In genomic region chr9:119780901-119781300, GRCm38 (mm10) we compare ENCODE assay signal across 29 mouse cellular contexts. TPM values are rescaled to one million over a fixed set of nuclear protein-coding genes. Genes with fewer than 3 reads are reported as not detected.
"Had no signal": no experiment of that assay in that cellular context is flagged by ENCODE, and none has a peak within 500 bp of the region (broad histone marks: within the 10 kb centered on the region; RNA-seq: fewer than 3 reads in every experiment).

No protein-coding gene starts in this region.

- H3K36me3 ChIP-seq: heart, embryonic 10.5 days; heart, embryonic 12.5 days; hindbrain, embryonic 10.5 days; hindbrain, embryonic 12.5 days; intestine, embryonic 15.5 days; limb, embryonic 13.5 days; liver, embryonic 13.5 days had no signal

- H3K4me3 ChIP-seq: heart, embryonic 10.5 days; heart, embryonic 12.5 days; hindbrain, embryonic 10.5 days; hindbrain, embryonic 12.5 days; intestine, embryonic 15.5 days; layer of hippocampus, adult 2 months; left cerebral cortex, adult 2 months; limb, embryonic 13.5 days; liver, embryonic 13.5 days had no signal

- DNase-seq: gastrocnemius, postnatal 14 days; gastrocnemius, postnatal 36 days; heart, adult 18-20 months; heart, postnatal 10 days; heart, postnatal 4 days; kidney, adult 18-20 months; kidney, adult 8-10 months; kidney, postnatal 10 days; kidney, postnatal 25 days; kidney, postnatal 4 days; liver; liver, embryonic 13.5 days had no signal

- H3K4me1 ChIP-seq: heart, embryonic 10.5 days; heart, embryonic 12.5 days; hindbrain, embryonic 10.5 days; hindbrain, embryonic 12.5 days; intestine, embryonic 15.5 days; limb, embryonic 13.5 days; liver, embryonic 13.5 days had no signal

- H3K9ac ChIP-seq: heart, embryonic 12.5 days; hindbrain, embryonic 12.5 days; intestine, embryonic 15.5 days; limb, embryonic 13.5 days; liver, embryonic 13.5 days had no signal

- H3K4me2 ChIP-seq: heart, embryonic 12.5 days; hindbrain, embryonic 12.5 days; intestine, embryonic 15.5 days; limb, embryonic 13.5 days; liver, embryonic 11.5 days; liver, embryonic 13.5 days had no signal

- H3K27ac ChIP-seq: heart, embryonic 10.5 days; hindbrain, embryonic 10.5 days; hindbrain, embryonic 12.5 days; intestine, embryonic 15.5 days; layer of hippocampus, adult 2 months; left cerebral cortex, adult 2 months; limb, embryonic 13.5 days; liver, embryonic 13.5 days had no signal

- H3K27me3 ChIP-seq: heart, embryonic 12.5 days; hindbrain, embryonic 12.5 days; intestine, embryonic 15.5 days; limb, embryonic 13.5 days; liver, embryonic 13.5 days had no signal

- H3K9me3 ChIP-seq: heart, embryonic 10.5 days; hindbrain, embryonic 12.5 days; intestine, embryonic 15.5 days; limb, embryonic 13.5 days; liver, embryonic 13.5 days had no signal

- ATAC-seq: hindbrain, embryonic 16.5 days; inflammation-experienced regulatory T-cells, adult 6 months; intestine, embryonic 15.5 days; intestine, postnatal 0 days had no signal

RNA-seq across cellular contexts. Expression of gene Scn11a, which starts 44.4 kb away (rescaled TPM):
- total RNA-seq: gastrocnemius, adult 18-20 months; gastrocnemius, postnatal 14 days; gastrocnemius, postnatal 36 days; layer of hippocampus, adult 2 months; layer of hippocampus, postnatal 25 days had no signal
- polyA plus RNA-seq: gonadal fat pad, adult 2 months; heart, embryonic 12.5 days; heart, embryonic 14.5 days; heart, embryonic 16.5 days; intestine, embryonic 15.5 days; liver, embryonic 13.5 days had no signal
